Mouse (Mus musculus) embryonic facial prominence, embryonic 14.5 days (tissue): Measurements from ENCODE around the gene Npff. TPM values are rescaled to one million over a fixed set of nuclear protein-coding genes. Genes with fewer than 3 reads are reported as not detected.

Experiments
- ATAC-seq: fragments of 200-750 bp; cut with Nextera tagmentation; 2 replicates; pipeline ENCODE4 v1.8.0; 2017; ENCODE audit warnings: low read depth, moderate number of reproducible peaks, moderate TSS enrichment
- DNase-seq: peaks from one replicate; pipeline ENCODE4 v3.0.0-alpha.2; 2015; ENCODE audit warnings: low spot score
- H3K27ac ChIP-seq: fragments of 300-500 bp; sonication (generic); replicated peaks from 2 replicates; pipeline ENCODE4 v1.5.1; 2014; ENCODE audit warnings: low read depth, mild to moderate bottlenecking, low read length, moderate library complexity
- H3K27me3 ChIP-seq: fragments of 300-500 bp; sonication (generic); replicated peaks from 2 replicates; pipeline ENCODE4 v1.6.1; 2014; ENCODE audit warnings: low read length; ENCODE audit not compliant: control insufficient read depth, insufficient read depth
- H3K36me3 ChIP-seq: fragments of 300-500 bp; sonication (generic); 2 replicates; pipeline ENCODE4 v1.6.1; 2014; ENCODE audit warnings: low read length, mixed read lengths; ENCODE audit not compliant: control insufficient read depth, insufficient read depth
- H3K4me1 ChIP-seq: fragments of 300-500 bp; sonication (generic); 2 replicates; pipeline ENCODE4 v1.6.1; 2014; ENCODE audit warnings: antibody characterized with exemption, low read length; ENCODE audit not compliant: control insufficient read depth, insufficient read depth
- H3K4me2 ChIP-seq: fragments of 300-500 bp; sonication (generic); 2 replicates; pipeline ENCODE4 v1.6.1; 2014; ENCODE audit warnings: low read depth, mild to moderate bottlenecking, low read length, moderate library complexity, mixed read lengths
- H3K4me3 ChIP-seq: fragments of 300-500 bp; sonication (generic); 2 replicates; pipeline ENCODE4 v1.5.1; 2014; ENCODE audit warnings: low read depth, mild to moderate bottlenecking, low read length
- H3K9ac ChIP-seq: fragments of 300-500 bp; sonication (generic); 2 replicates; pipeline ENCODE4 v1.6.1; 2014; ENCODE audit warnings: low read depth, mild to moderate bottlenecking, low read length, moderate library complexity, mixed read lengths
- H3K9me3 ChIP-seq: fragments of 300-500 bp; sonication (generic); 2 replicates; pipeline ENCODE4 v1.6.1; 2016; ENCODE audit warnings: low read length; ENCODE audit not compliant: control insufficient read depth
- WGBS: fragments of 180-500 bp; shearing (Covaris S2); extraction: QIAGEN DNeasy Blood & Tissue Kit; methylation state at CpG from one replicate; pipeline ENCODE4 v1.1.7; 2014; 5-methylcytosine and 5-hydroxymethylcytosine counted together
- polyA plus RNA-seq: library from polyadenylated mRNA; unstranded; fragments of >200 nt; fragmentation: Nextera tagmentation; extraction: Ambion mirVana; gene quantifications from 2 replicates; pipeline ENCODE4 v1.2.1, GENCODE M21; 2014

Gene Npff
- polyA plus RNA-seq, 1 experiment from 2014 or later, result 2.0 TPM

- Histone ChIP-seq H3K27ac (no peak overlapping the region), H3K9me3 (no peaks in the 10 kb centered on the region)
- WGBS, result 79% methylated on average over 3 of the region's 3 CpGs
Measured at GRCm38 (mm10) chr15:102527936-102528335, 3.2 kb upstream of the Npff start.

GRCm38 (mm10) chr15:102526111-102527002 lies 1.6 kb upstream of the Npff start:
- peaks cover 80% of the 10 kb centered on the region for H3K36me3 ChIP-seq
- no peak for DNase-seq
- WGBS, result 80% methylated on average over 6 of the region's 6 CpGs

More at GRCm38 (mm10) chr15:102527936-102528335, 3.2 kb upstream of the Npff start:
- Histone ChIP-seq H3K27me3 (no peaks in the 10 kb centered on the region), H3K36me3 (peaks cover 80% of the 10 kb centered on the region), H3K4me3 (no peak overlapping the region), H3K4me1 (no peaks in the 10 kb centered on the region), H3K9ac (no peak overlapping the region), H3K4me2 (no peak overlapping the region)
- ATAC-seq (no peak), DNase-seq (no peak)

GRCm38 (mm10) chr15:102521480-102521879 lies 3.3 kb downstream of the Npff start:
- H3K36me3 ChIP-seq, result peaks cover 48% of the 10 kb centered on the region
- no peaks in the 10 kb centered on the region for H3K27me3 ChIP-seq
- H3K4me2 ChIP-seq, result no peak overlapping the region
- no peak overlapping the region for H3K9ac ChIP-seq
- no peak for DNase-seq
- 88% methylated on average over 4 of the region's 4 CpGs for WGBS
- peaks cover 7% of the 10 kb centered on the region; the same call in 1 of the 2 replicates for H3K4me1 ChIP-seq
- no peak overlapping the region for H3K27ac ChIP-seq
- no peaks in the 10 kb centered on the region for H3K9me3 ChIP-seq
- no peak for ATAC-seq
- H3K4me3 ChIP-seq, result no peak overlapping the region

More at GRCm38 (mm10) chr15:102526111-102527002, 1.6 kb upstream of the Npff start:
- ATAC-seq, result no peak
- Histone ChIP-seq H3K27me3 (no peaks in the 10 kb centered on the region), H3K4me2 (no peak overlapping the region), H3K27ac (no peak overlapping the region; the same call in 1 of the 2 replicates), H3K9me3 (no peaks in the 10 kb centered on the region), H3K9ac (no peak overlapping the region), H3K4me3 (no peak overlapping the region), H3K4me1 (no peaks in the 10 kb centered on the region)

- H3K36me3 ChIP-seq, result peaks cover 41% of the 10 kb centered on the region
- DNase-seq (no peak), ATAC-seq (no peak)
- no peak overlapping the region for H3K27ac ChIP-seq
- H3K4me3 ChIP-seq, result no peak overlapping the region
- 78% methylated on average over 4 of the region's 4 CpGs for WGBS
- 0 out of 2 replicates have a peak overlapping the region, but pooled peaks have one; percentile 81 for H3K9ac ChIP-seq
- H3K4me1 ChIP-seq, result peaks cover 16% of the 10 kb centered on the region
- no peaks in the 10 kb centered on the region for H3K27me3 ChIP-seq
- H3K9me3 ChIP-seq, result no peaks in the 10 kb centered on the region
- H3K4me2 ChIP-seq, result no peak overlapping the region
Measured at GRCm38 (mm10) chr15:102520416-102520815, 4.3 kb downstream of the Npff start.

GRCm38 (mm10) chr15:102519211-102520141 lies 5.3 kb downstream of the Npff start:
- peak overlapping the region; percentile 81 for H3K9ac ChIP-seq
- peaks cover 18% of the 10 kb centered on the region for H3K4me1 ChIP-seq
- H3K36me3 ChIP-seq, result peaks cover 35% of the 10 kb centered on the region
- H3K27ac ChIP-seq, result peak overlapping the region; percentile 98
- ATAC-seq, result no peak
- H3K27me3 ChIP-seq, result no peaks in the 10 kb centered on the region
- no peak for DNase-seq
- peak overlapping the region; percentile 67 for H3K4me2 ChIP-seq
- H3K4me3 ChIP-seq, result peak overlapping the region; percentile 68
- WGBS, result 65% methylated on average over 15 of the region's 17 CpGs
- no peaks in the 10 kb centered on the region for H3K9me3 ChIP-seq

GRCm38 (mm10) chr15:102518859-102519201 lies 5.9 kb downstream of the Npff start:
- 16% methylated on average over 9 of the region's 9 CpGs for WGBS
- DNase-seq (no peak), ATAC-seq (no peak)
- H3K36me3 ChIP-seq, result peaks cover 29% of the 10 kb centered on the region
- H3K4me3 ChIP-seq, result peak overlapping the region; percentile 68
- H3K4me2 ChIP-seq, result peak overlapping the region; percentile 67
- peaks cover 18% of the 10 kb centered on the region for H3K4me1 ChIP-seq
- no peaks in the 10 kb centered on the region for H3K27me3 ChIP-seq
- H3K9me3 ChIP-seq, result no peaks in the 10 kb centered on the region
- H3K27ac ChIP-seq, result peak overlapping the region; percentile 98
- H3K9ac ChIP-seq, result peak overlapping the region; percentile 81

GRCm38 (mm10) chr15:102517976-102518858 lies 6.5 kb downstream of the Npff start, which contains the start of gene Tarbp2:
Gene Tarbp2 (plus strand): TSS chr15:102518192.
- Histone ChIP-seq H3K4me2 (peak within 1 kb of the TSS; percentile 67), H3K4me3 (peak within 1 kb of the TSS; percentile 68), H3K27me3 (no peaks in the 10 kb centered on the region), H3K4me1 (peaks cover 18% of the 10 kb centered on the region), H3K27ac (peak within 1 kb of the TSS; percentile 98), H3K36me3 (peaks cover 25% of the 10 kb centered on the region), H3K9me3 (no peaks in the 10 kb centered on the region), H3K9ac (peak within 1 kb of the TSS; percentile 81)
- DNase-seq (peak; percentile 100), ATAC-seq (peak; percentile 93)
- under 1% methylated on average over 38 of the region's 60 CpGs for WGBS

GRCm38 (mm10) chr15:102517631-102517975 lies 7.1 kb downstream of the Npff start:
- Histone ChIP-seq H3K36me3 (peaks cover 22% of the 10 kb centered on the region), H3K27ac (peak overlapping the region; percentile 79), H3K9me3 (no peaks in the 10 kb centered on the region), H3K27me3 (no peaks in the 10 kb centered on the region), H3K4me3 (peak overlapping the region; percentile 68), H3K9ac (peak overlapping the region; percentile 73), H3K4me2 (peak overlapping the region; percentile 67), H3K4me1 (peaks cover 18% of the 10 kb centered on the region)
- DNase-seq, result no peak
- WGBS, result under 1% methylated on average over 9 of the region's 10 CpGs
- no peak for ATAC-seq
